Mouse (Mus musculus): ENCODE measurements around the gene Urm1.

- TF ChIP-seq CTCF (IDR thresholded peaks at IDR 0.05; ENCODE audit: low read depth, low read length): no peak
- TF ChIP-seq TAL1 (conservative IDR thresholded peaks at IDR 0.05; ENCODE audit: low read depth, low read length): no peak
- TF ChIP-seq POLR2AphosphoS5 (IDR thresholded peaks at IDR 0.05; ENCODE audit: insufficient replicate concordance, low read depth, low read length): no peak
- TF ChIP-seq GATA1 (IDR thresholded peaks at IDR 0.05; ENCODE audit: borderline replicate concordance, low read length): no peak
- TF ChIP-seq GATA2 (IDR thresholded peaks at IDR 0.05; ENCODE audit: borderline replicate concordance, low read depth, low read length): no peak
Observed at GRCm38 (mm10) chr2:29845636-29846035, 25.8 kb downstream of the Urm1 start.
